Mouse (Mus musculus) thymus, adult 2 months (tissue): Measurements from ENCODE around the gene Fcrl6. TPM values are rescaled to one million over a fixed set of nuclear protein-coding genes. Genes with fewer than 3 reads are reported as not detected.

Experiments
- DNase-seq: peaks from one replicate; pipeline ENCODE4 v3.0.0; 2021
- H3K27ac ChIP-seq: fragments of 200-500 bp; 2 replicates; pipeline ENCODE4 v1.5.1; 2012; ENCODE audit warnings: low read length, control low read depth; ENCODE audit not compliant: control insufficient read depth, insufficient read depth
- H3K27me3 ChIP-seq: fragments of 200-500 bp; 2 replicates; pipeline ENCODE4 v1.6.1; 2012; ENCODE audit warnings: mild to moderate bottlenecking, low read length, moderate library complexity, mixed read lengths; ENCODE audit not compliant: control insufficient read depth, insufficient read depth
- H3K36me3 ChIP-seq: fragments of 200-500 bp; 2 replicates; pipeline ENCODE4 v1.6.1; 2012; ENCODE audit warnings: mild to moderate bottlenecking, low read length, moderate library complexity; ENCODE audit not compliant: control insufficient read depth, insufficient read depth
- H3K4me1 ChIP-seq: fragments of 200-500 bp; replicated peaks from 2 replicates; pipeline ENCODE4 v1.6.1; 2012; ENCODE audit warnings: low read length; ENCODE audit not compliant: control insufficient read depth, insufficient read depth
- H3K4me3 ChIP-seq: fragments of 200-500 bp; 2 replicates; pipeline ENCODE4 v1.5.1; 2012; ENCODE audit warnings: mild to moderate bottlenecking, low read length, control low read depth, moderate library complexity; ENCODE audit not compliant: control insufficient read depth, insufficient read depth
- CTCF ChIP-seq: fragments of 200-500 bp; IDR thresholded peaks from 2 replicates; pipeline ENCODE4 v1.5.1; 2012; ENCODE audit warnings: mild to moderate bottlenecking, control low read depth, low read length, moderate library complexity, borderline replicate concordance; ENCODE audit not compliant: control insufficient read depth, poor library complexity, insufficient read depth; ENCODE audit errors: extremely low read depth
- POLR2A ChIP-seq: fragments of 200-500 bp; IDR thresholded peaks from 2 replicates; pipeline ENCODE4 v1.6.1; 2012; ENCODE audit warnings: mild to moderate bottlenecking, low read length, control low read depth, moderate library complexity; ENCODE audit not compliant: control insufficient read depth, poor library complexity, insufficient read depth; ENCODE audit errors: extremely low read depth
- WGBS: fragments of 180-500 bp; shearing (Covaris S2); methylation state at CpG from one replicate; pipeline ENCODE4 v1.1.7; 2018; 5-methylcytosine and 5-hydroxymethylcytosine counted together
- polyA plus RNA-seq: library from polyadenylated mRNA; depleted of rRNA; stranded (reverse); fragments of >200 nt; gene quantifications from 2 replicates; pipeline ENCODE4 v1.2.3, GENCODE M21; 2012; rRNA removed

Gene Fcrl6
- polyA plus RNA-seq: not detected in 2 replicates

DNA sequence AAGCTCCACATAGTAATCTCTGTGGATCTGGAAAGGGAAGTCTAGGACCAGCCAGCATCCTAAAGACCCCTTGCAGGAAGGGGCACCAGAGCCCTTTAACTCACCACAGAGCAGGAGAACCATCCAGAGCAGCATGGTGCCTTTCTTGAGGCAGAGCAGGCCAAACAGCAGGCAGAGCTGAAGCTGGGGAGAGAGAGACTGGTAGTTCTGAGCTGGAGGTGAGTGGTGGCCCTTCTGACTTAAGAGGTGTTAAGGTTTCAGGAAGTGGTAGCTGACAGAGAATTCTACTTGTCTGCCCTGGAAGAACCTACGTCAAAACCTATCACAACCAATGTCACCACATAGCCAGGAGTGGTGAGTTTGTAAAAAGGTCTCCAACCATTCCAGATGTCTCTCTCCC is at the start of gene Fcrl6:
Gene Fcrl6 (minus strand): TSS at position 226 of the 400 bp plus-strand sequence.
- Histone ChIP-seq H3K27me3 (no peaks in the 10 kb centered on the region), H3K4me3 (no peak within 1 kb of the TSS), H3K4me1 (no peaks in the 10 kb centered on the region), H3K36me3 (no peaks in the 10 kb centered on the region), H3K27ac (no peak within 1 kb of the TSS)
- no peak for DNase-seq
- 44% methylated on average over 1 of the region's 1 CpGs for WGBS
- no peak for TF ChIP-seq CTCF

GRCm38 (mm10) chr1:172651288-172651987 is 49.1 kb upstream of the Fcrl6 start:
- Histone ChIP-seq H3K36me3 (no peaks in the 10 kb centered on the region), H3K4me1 (no peaks in the 10 kb centered on the region), H3K27me3 (no peaks in the 10 kb centered on the region), H3K27ac (no peak overlapping the region), H3K4me3 (no peak overlapping the region)
- 71% methylated on average over 10 of the region's 10 CpGs for WGBS
- no peak for DNase-seq
- TF ChIP-seq CTCF: no peak

GRCm38 (mm10) chr1:172650519-172651287 is 48.4 kb upstream of the Fcrl6 start:
- Histone ChIP-seq H3K27me3 (no peaks in the 10 kb centered on the region), H3K4me1 (no peaks in the 10 kb centered on the region), H3K27ac (no peak overlapping the region), H3K4me3 (no peak overlapping the region), H3K36me3 (no peaks in the 10 kb centered on the region)
- 74% methylated on average over 8 of the region's 8 CpGs for WGBS
- TF ChIP-seq POLR2A (no peak), CTCF (no peak)
- no peak for DNase-seq

DNA sequence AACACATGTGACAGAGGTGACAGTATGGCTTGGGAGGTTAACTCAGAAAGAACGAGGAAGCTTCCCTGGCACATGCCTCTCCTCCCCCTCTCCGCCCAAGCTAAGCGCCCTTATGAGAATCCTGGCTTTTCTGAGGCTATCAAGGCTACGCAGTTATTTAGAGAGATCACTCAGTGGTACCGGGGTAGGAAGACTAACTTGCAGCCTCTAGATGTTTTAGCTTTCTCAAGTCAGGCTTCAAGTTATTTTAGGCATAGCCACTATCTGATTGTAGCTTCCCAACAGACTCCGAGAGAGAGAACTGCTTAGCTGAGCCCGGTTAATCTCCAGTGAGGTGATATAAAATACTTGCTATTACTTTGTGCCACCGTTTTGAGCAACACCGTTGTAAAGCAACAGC is 47.0 kb upstream of the Fcrl6 start:
- Histone ChIP-seq H3K4me3 (no peak overlapping the region), H3K4me1 (no peaks in the 10 kb centered on the region), H3K27me3 (no peaks in the 10 kb centered on the region), H3K27ac (no peak overlapping the region), H3K36me3 (no peaks in the 10 kb centered on the region)
- no peak for DNase-seq
- WGBS: 89% methylated on average over 9 of the region's 9 CpGs
- TF ChIP-seq POLR2A: no peak
- TF ChIP-seq CTCF: no peak

- 87% methylated on average over 4 of the region's 4 CpGs for WGBS
- Histone ChIP-seq H3K36me3 (no peaks in the 10 kb centered on the region), H3K4me3 (no peak overlapping the region), H3K27me3 (no peaks in the 10 kb centered on the region), H3K27ac (no peak overlapping the region), H3K4me1 (no peaks in the 10 kb centered on the region)
- no peak for DNase-seq
- TF ChIP-seq POLR2A (no peak), CTCF (no peak)
These were observed 44.9 kb upstream of the Fcrl6 start for GRCm38 (mm10) chr1:172647236-172647635.

DNA sequence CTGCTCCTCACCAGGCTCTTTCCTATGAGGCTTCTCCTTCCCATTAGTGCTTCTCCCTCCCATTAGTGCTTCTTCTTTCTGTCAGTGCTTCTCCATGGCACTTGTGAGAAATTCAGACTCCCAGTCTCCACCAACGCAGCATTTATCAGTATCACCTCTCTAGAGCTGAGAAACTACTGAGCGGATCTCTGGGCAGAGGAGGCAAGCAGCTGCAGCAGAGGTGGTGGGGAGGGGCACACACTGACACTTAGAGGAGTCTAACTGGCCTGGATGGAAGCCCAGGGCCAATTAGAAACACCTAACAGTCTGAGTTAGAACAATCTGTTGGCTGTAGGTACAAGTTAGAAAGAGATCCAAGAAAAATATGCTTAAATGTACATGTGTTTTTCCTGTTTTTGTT is 36.4 kb upstream of the Fcrl6 start:
- no peaks in the 10 kb centered on the region for H3K4me1 ChIP-seq
- peak overlapping the region; percentile 24; the same call in 1 of the 2 replicates for H3K27ac ChIP-seq
- H3K27me3 ChIP-seq: no peaks in the 10 kb centered on the region
- no peak overlapping the region for H3K4me3 ChIP-seq
- no peak for TF ChIP-seq CTCF
- no peak for TF ChIP-seq POLR2A
- no peaks in the 10 kb centered on the region for H3K36me3 ChIP-seq
- DNase-seq: no peak
- WGBS: 92% methylated on average over 2 of the region's 2 CpGs

GRCm38 (mm10) chr1:172637801-172638200 is 35.5 kb upstream of the Fcrl6 start:
- Histone ChIP-seq H3K27me3 (no peaks in the 10 kb centered on the region), H3K36me3 (no peaks in the 10 kb centered on the region), H3K4me3 (no peak overlapping the region), H3K4me1 (no peaks in the 10 kb centered on the region), H3K27ac (no peak overlapping the region)
- TF ChIP-seq CTCF (no peak), POLR2A (no peak)
- DNase-seq: no peak
- 94% methylated on average over 4 of the region's 4 CpGs for WGBS
